Mouse (Mus musculus): ENCODE measurements around the gene Scrn2.

DNA sequence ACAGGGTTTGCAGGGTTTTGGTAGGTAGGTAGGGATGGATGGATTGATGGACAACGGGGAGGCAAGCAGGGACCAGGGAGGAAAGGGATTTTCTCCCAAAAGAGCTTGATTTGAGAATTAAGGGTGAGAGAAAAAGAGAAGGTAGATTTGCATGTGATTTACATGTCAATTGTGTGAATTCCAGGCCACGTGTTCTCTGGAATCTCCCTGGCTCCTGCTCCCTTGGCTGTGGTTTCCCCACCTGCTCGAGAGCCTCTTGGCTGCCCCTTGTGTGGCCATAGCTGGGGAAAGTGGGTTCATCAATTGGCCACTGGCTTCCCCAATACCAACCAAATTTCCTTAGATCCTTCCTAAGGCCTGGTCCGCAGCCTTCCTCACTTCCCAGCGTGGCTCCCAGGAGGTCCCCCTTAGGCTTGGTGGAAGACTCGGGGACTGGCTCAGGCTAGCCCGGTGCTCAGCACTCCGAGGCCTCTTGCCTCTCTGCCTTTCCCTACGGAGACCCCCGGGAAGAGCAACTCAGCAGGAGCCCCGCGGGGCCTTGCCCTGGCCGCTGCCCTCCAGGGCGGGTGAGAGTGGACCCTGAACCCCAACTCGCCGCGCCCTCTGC is 32.9 kb upstream of the Scrn2 start:
- TF ChIP-seq POLR2A (IDR thresholded peaks at IDR 0.05; ENCODE audit: insufficient read depth, low read depth, low read length): no peak
- TF ChIP-seq CTCF (IDR thresholded peaks at IDR 0.05; ENCODE audit: insufficient read depth, low read depth, low read length): no peak

All from olfactory bulb, adult 2 months (tissue).